Comparison of ENCODE assay signal across 25 mouse cellular contexts in the genomic region with DNA sequence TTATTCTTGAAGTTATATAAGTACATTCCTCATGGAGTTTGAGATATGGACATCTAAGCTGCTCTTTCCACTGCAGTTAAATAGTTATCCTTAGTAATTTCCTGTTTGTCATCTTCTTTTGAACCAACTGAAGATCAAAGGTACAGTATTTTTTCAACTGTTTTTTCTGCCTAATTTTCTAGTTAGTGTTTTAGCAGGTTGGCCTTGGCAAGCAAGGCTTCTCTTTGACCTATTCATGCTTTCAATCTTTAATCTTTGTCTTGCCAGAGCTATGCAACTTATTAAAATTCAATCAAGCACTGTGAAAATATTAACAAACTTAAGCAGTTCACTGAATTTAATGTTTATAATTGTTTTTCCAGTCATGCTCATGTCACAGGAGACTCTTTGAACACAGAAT. TPM values are rescaled to one million over a fixed set of nuclear protein-coding genes. Genes with fewer than 3 reads are reported as not detected.
DNase-seq lines count a peak whose midpoint lies in the region; ATAC-seq and TF ChIP-seq lines count a peak whose summit lies in the region.
"Had no signal": no experiment of that assay in that cellular context is flagged by ENCODE, and none has a peak within 500 bp of the region (broad histone marks: within the 10 kb centered on the region; RNA-seq: fewer than 3 reads in every experiment).

No protein-coding gene starts in this region.

- no peaks in the 10 kb centered on the region for H3K4me1 ChIP-seq in kidney, adult 2 months (ENCODE audit: control insufficient read depth, insufficient read depth, low read length)
- no peaks in the 10 kb centered on the region for H3K4me1 ChIP-seq in kidney, embryonic 14.5 days (ENCODE audit: control insufficient read depth, insufficient read depth, low read length)
- H3K4me1 ChIP-seq: embryonic facial prominence, embryonic 13.5 days; embryonic facial prominence, embryonic 15.5 days; forebrain, embryonic 10.5 days; forebrain, embryonic 12.5 days had no signal

- H3K27ac ChIP-seq in kidney, adult 2 months (ENCODE audit: insufficient read depth, low read depth, low read length): no peak overlapping the region
- H3K27ac ChIP-seq in kidney, embryonic 14.5 days (ENCODE audit: low read depth, low read length): no peak overlapping the region
- H3K27ac ChIP-seq: embryonic facial prominence, embryonic 13.5 days; embryonic facial prominence, embryonic 15.5 days; forebrain, embryonic 10.5 days; forebrain, embryonic 12.5 days had no signal

- H3K4me3 ChIP-seq in kidney, adult 2 months (ENCODE audit: insufficient read depth, low read depth, low read length): no peak overlapping the region
- H3K4me3 ChIP-seq in kidney, embryonic 14.5 days (ENCODE audit: low read length): no peak overlapping the region
- H3K4me3 ChIP-seq: embryonic facial prominence, embryonic 13.5 days; embryonic facial prominence, embryonic 15.5 days; erythroblast, embryonic 14.5 days; forebrain, embryonic 10.5 days; forebrain, embryonic 12.5 days had no signal

- no peak for TF ChIP-seq CTCF in kidney, adult 2 months (conservative IDR thresholded peaks at IDR 0.05; ENCODE audit: insufficient read depth, insufficient read length, low read depth, low read length)

- no peak overlapping the region for H3K4me2 ChIP-seq in kidney, embryonic 14.5 days (replicated peaks; ENCODE audit: low read depth, low read length)
- H3K4me2 ChIP-seq: embryonic facial prominence, embryonic 13.5 days; embryonic facial prominence, embryonic 15.5 days; forebrain, embryonic 12.5 days had no signal

- ATAC-seq in kidney, embryonic 14.5 days (ENCODE audit: low FRiP score, low TSS enrichment): no peak
- ATAC-seq: forebrain, embryonic 14.5 days had no signal

- no peak overlapping the region for H3K9ac ChIP-seq in kidney, embryonic 14.5 days (ENCODE audit: low read depth, low read length)
- H3K9ac ChIP-seq: embryonic facial prominence, embryonic 13.5 days; embryonic facial prominence, embryonic 15.5 days; forebrain, embryonic 12.5 days had no signal

- TF ChIP-seq POLR2A in kidney, adult 2 months (IDR thresholded peaks at IDR 0.05; ENCODE audit: low read depth, low read length): no peak

- H3K27me3 ChIP-seq in kidney, adult 2 months (replicated peaks; ENCODE audit: control insufficient read depth, insufficient read depth, low read length): no peaks in the 10 kb centered on the region
- no peaks in the 10 kb centered on the region for H3K27me3 ChIP-seq in kidney, embryonic 14.5 days (ENCODE audit: control insufficient read depth, insufficient read depth, low read length)
- H3K27me3 ChIP-seq: embryonic facial prominence, embryonic 13.5 days; embryonic facial prominence, embryonic 15.5 days; forebrain, embryonic 12.5 days had no signal

- H3K36me3 ChIP-seq in kidney, adult 2 months (ENCODE audit: control insufficient read depth, insufficient read depth, low read length): no peaks in the 10 kb centered on the region
- H3K36me3 ChIP-seq in kidney, embryonic 14.5 days (ENCODE audit: control insufficient read depth, insufficient read depth, low read length): no peaks in the 10 kb centered on the region
- H3K36me3 ChIP-seq: embryonic facial prominence, embryonic 13.5 days; embryonic facial prominence, embryonic 15.5 days; forebrain, embryonic 10.5 days; forebrain, embryonic 12.5 days had no signal

- DNase-seq in kidney, adult 2 months: peak; percentile 79
- DNase-seq in kidney, adult 9 months: peak; percentile 82
- no peak for DNase-seq in kidney, postnatal 25 days
- DNase-seq in kidney, postnatal 14 days: peak; percentile 1
- DNase-seq in kidney, adult 18-20 months: no peak
- DNase-seq: adrenal gland, adult 2 months; adrenal gland, postnatal 10 days; adrenal gland, postnatal 25 days; cerebellum, adult 11 months; cerebellum, adult 18-20 months; cerebellum, adult 8-10 months; cerebellum, adult 9-11 months; cerebellum, postnatal 14 days; cerebellum, postnatal 36 days; embryo, embryonic 11 days had no signal

- H3K9me3 ChIP-seq in kidney, embryonic 14.5 days (ENCODE audit: control insufficient read depth, low read length): no peaks in the 10 kb centered on the region
- H3K9me3 ChIP-seq: embryonic facial prominence, embryonic 13.5 days; embryonic facial prominence, embryonic 15.5 days; forebrain, embryonic 10.5 days; forebrain, embryonic 12.5 days had no signal

RNA-seq across cellular contexts. Expression of a gene that starts 14.0 kb away (rescaled TPM):
- not detected in 2 replicates for polyA plus RNA-seq in kidney, adult 2 months (2012; rRNA removed)
- polyA plus RNA-seq in kidney, embryonic 14.5 days (2014; fragmentation: Nextera tagmentation; extraction: Ambion mirVana): not detected in 2 replicates
- polyA plus RNA-seq: adrenal gland, adult 2 months; brain, embryonic 14.5 days; C2C12; embryonic facial prominence, embryonic 11.5 days; embryonic facial prominence, embryonic 13.5 days; embryonic facial prominence, embryonic 15.5 days; erythroblast, embryonic 14.5 days; forebrain, embryonic 10.5 days; forebrain, embryonic 12.5 days; forebrain, embryonic 14.5 days had no signal

Comparison
In these comparisons a context has a peak if more than half of its experiments do, and no peak if none do; other contexts are left out.
1. DNase-seq: peak in kidney, adult 2 months (single experiment), kidney, adult 9 months (single experiment) and kidney, postnatal 14 days (single experiment); none in kidney, postnatal 25 days (0 of 2) and kidney, adult 18-20 months (single experiment).